Comparison of ENCODE assay signal across 15 mouse cellular contexts in the genomic region with DNA sequence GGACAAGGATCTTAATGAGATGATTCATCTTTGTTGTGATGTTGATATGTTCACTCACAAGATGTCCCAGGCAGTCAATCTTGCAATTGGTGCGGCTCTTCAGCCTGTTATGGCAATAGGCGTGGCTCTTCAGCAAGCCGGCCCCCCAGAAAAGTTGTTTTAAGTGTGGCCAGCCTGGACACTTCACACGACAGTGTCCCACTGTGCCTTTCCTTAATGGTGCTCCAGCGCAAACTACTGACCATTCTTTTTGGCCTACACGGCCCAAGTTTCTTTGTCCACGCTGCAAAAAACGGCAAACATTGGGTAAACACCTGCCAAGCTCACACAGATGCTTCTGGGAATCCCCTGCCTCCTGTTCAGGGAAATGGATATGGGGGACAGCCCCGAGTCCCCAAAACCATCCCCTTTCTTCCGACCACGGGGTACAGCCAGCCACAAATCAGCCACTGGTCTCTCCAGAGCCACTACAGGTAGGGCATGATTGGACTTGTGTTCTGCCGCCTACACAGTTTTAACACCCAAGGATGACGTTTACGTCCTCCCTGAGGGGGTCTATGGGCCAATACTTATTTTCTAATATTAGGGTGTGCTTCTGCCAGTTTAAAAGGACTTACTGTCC.
DNase-seq lines count a peak whose midpoint lies in the region; ATAC-seq and TF ChIP-seq lines count a peak whose summit lies in the region.
"Had no signal": no experiment of that assay in that cellular context is flagged by ENCODE, and none has a peak within 500 bp of the region (broad histone marks: within the 10 kb centered on the region; RNA-seq: fewer than 3 reads in every experiment).

No protein-coding gene starts in this region.

- WGBS in intestine, postnatal 0 days, result 80% methylated on average over 14 of the region's 14 CpGs

- dilution Hi-C loops in CH12.LX (cut with MboI; ENCODE audit: extremely low pct_ligation_motif_present, extremely low pct_unique_long_range_greater_than_20kb, low sequenced_read_pairs), result no loop called here

- peak; percentile 53 for DNase-seq in heart, adult 11 months
- DNase-seq in heart, postnatal 25 days (ENCODE audit: low spot score), result no peak
- DNase-seq in CH12.LX (ENCODE audit: extremely low read depth) (peak; percentile 79), adipocyte (ENCODE audit: low spot score) (peak; percentile 1)

- no peak for TF ChIP-seq POLR2A in CH12.LX (IDR thresholded peaks at IDR 0.05; ENCODE audit: low read depth, low read length)

- H3K9me3 ChIP-seq in CH12.LX (replicated peaks; ENCODE audit: low read length), result no peaks in the 10 kb centered on the region
- H3K9me3 ChIP-seq in intestine, postnatal 0 days (ENCODE audit: control insufficient read depth), result no peaks in the 10 kb centered on the region
- H3K9me3 ChIP-seq: embryonic facial prominence, embryonic 12.5 days; embryonic facial prominence, embryonic 15.5 days; forebrain, embryonic 15.5 days; heart, embryonic 13.5 days; hindbrain, embryonic 13.5 days; intestine, embryonic 15.5 days had no signal

- intact Hi-C loops in heart, postnatal 25 days (cut with DNase I), result no loop called here

- TF ChIP-seq EP300 in CH12.LX (IDR thresholded peaks at IDR 0.05; ENCODE audit: low read length), result peak; percentile 81

- TF ChIP-seq CTCF in CH12.LX (conservative IDR thresholded peaks at IDR 0.05 in 1 of 2, IDR thresholded peaks at IDR 0.05 in 1 of 2; ENCODE audit: low read depth in 2 of 2, low read length in 2 of 2), result no peak
- no peak for TF ChIP-seq CTCF in intestine, postnatal 0 days (IDR thresholded peaks at IDR 0.05; ENCODE audit: low read depth)

- no peaks in the 10 kb centered on the region for H3K79me2 ChIP-seq in CH12.LX (replicated peaks; ENCODE audit: control insufficient read depth, extremely low read depth, insufficient read depth, poor library complexity, severe bottlenecking)

- H3K9ac ChIP-seq in CH12.LX (ENCODE audit: insufficient read depth, low read depth), result no peak overlapping the region; the same call in 1 of the 2 replicates
- H3K9ac ChIP-seq in intestine, postnatal 0 days (ENCODE audit: low read depth, low read length), result no peak overlapping the region
- H3K9ac ChIP-seq: embryonic facial prominence, embryonic 12.5 days; embryonic facial prominence, embryonic 15.5 days; forebrain, embryonic 12.5 days; forebrain, embryonic 15.5 days; hindbrain, embryonic 13.5 days; intestine, embryonic 15.5 days had no signal

- no peak for ATAC-seq in intestine, postnatal 0 days
- ATAC-seq in megakaryocyte-erythroid progenitor cell, adult 5-6 weeks (replicated peaks; ENCODE audit: low FRiP score, low TSS enrichment, poor library complexity, severe bottlenecking), result no peak
- ATAC-seq: activated CD4-positive, CD25-positive, alpha-beta regulatory T cell, adult 4 months; forebrain, embryonic 15.5 days had no signal

- in situ Hi-C loops in CH12.LX (cut with MboI; ENCODE audit: low pct_ligation_motif_present, low pct_unique_long_range_greater_than_20kb, low sequenced_read_pairs), result loop anchor here (5.0 to 25.0 kb wide), 2 partner anchors 196 to 651 kb away; no protein-coding TSS in a partner anchor

- H3K4me1 ChIP-seq in CH12.LX (ENCODE audit: control insufficient read depth in 1 of 2, insufficient read depth in 2 of 2), result peaks cover 0 to 17% of the 10 kb centered on the region in 2 experiments; a peak in 3 of 4 replicates
- H3K4me1 ChIP-seq in intestine, postnatal 0 days (replicated peaks; ENCODE audit: control insufficient read depth, insufficient read depth, low read length), result no peaks in the 10 kb centered on the region
- H3K4me1 ChIP-seq: embryonic facial prominence, embryonic 12.5 days; embryonic facial prominence, embryonic 15.5 days; forebrain, embryonic 12.5 days; forebrain, embryonic 15.5 days; heart, embryonic 13.5 days; hindbrain, embryonic 10.5 days; hindbrain, embryonic 13.5 days; intestine, embryonic 15.5 days had no signal

- H3K36me3 ChIP-seq in CH12.LX (replicated peaks in 1 of 2; ENCODE audit: control insufficient read depth in 1 of 2, insufficient read depth in 1 of 2, low read length in 1 of 2), result no peaks in the 10 kb centered on the region
- H3K36me3 ChIP-seq in intestine, postnatal 0 days (ENCODE audit: control insufficient read depth, insufficient read depth), result no peaks in the 10 kb centered on the region
- H3K36me3 ChIP-seq: embryonic facial prominence, embryonic 12.5 days; embryonic facial prominence, embryonic 15.5 days; forebrain, embryonic 12.5 days; forebrain, embryonic 15.5 days; heart, embryonic 13.5 days; hindbrain, embryonic 10.5 days; hindbrain, embryonic 13.5 days; intestine, embryonic 15.5 days had no signal

- peak overlapping the region; percentile 34; the same call in 1 of the 2 replicates for H3K27ac ChIP-seq in CH12.LX (ENCODE audit: insufficient read depth, low read depth)
- H3K27ac ChIP-seq in intestine, postnatal 0 days (ENCODE audit: low read depth, low read length), result no peak overlapping the region
- H3K27ac ChIP-seq: embryonic facial prominence, embryonic 12.5 days; embryonic facial prominence, embryonic 15.5 days; forebrain, embryonic 12.5 days; forebrain, embryonic 15.5 days; heart, embryonic 13.5 days; hindbrain, embryonic 10.5 days; hindbrain, embryonic 13.5 days had no signal

- H3K4me2 ChIP-seq in CH12.LX (ENCODE audit: insufficient read depth, low read depth, poor library complexity, severe bottlenecking), result peak overlapping the region; percentile 80
- no peak overlapping the region for H3K4me2 ChIP-seq in intestine, postnatal 0 days (replicated peaks; ENCODE audit: low read depth)
- H3K4me2 ChIP-seq: forebrain, embryonic 12.5 days; forebrain, embryonic 15.5 days; hindbrain, embryonic 13.5 days had no signal

- H3K4me3 ChIP-seq in CH12.LX (replicated peaks in 1 of 3; ENCODE audit: low read depth in 2 of 3, low read length in 2 of 3, poor library complexity in 1 of 3), result peak overlapping the region in 1 of 3 experiments; percentile 51
- no peak overlapping the region for H3K4me3 ChIP-seq in intestine, postnatal 0 days (ENCODE audit: low read depth, low read length)
- H3K4me3 ChIP-seq: embryonic facial prominence, embryonic 12.5 days; forebrain, embryonic 12.5 days; forebrain, embryonic 15.5 days; hindbrain, embryonic 10.5 days; hindbrain, embryonic 13.5 days had no signal

- TF ChIP-seq RAD21 in CH12.LX (IDR thresholded peaks at IDR 0.05; ENCODE audit: low read depth, low read length), result no peak; the same call in 1 of the 2 replicates

- no peaks in the 10 kb centered on the region for H3K27me3 ChIP-seq in CH12.LX (replicated peaks)
- H3K27me3 ChIP-seq in intestine, postnatal 0 days (replicated peaks; ENCODE audit: control insufficient read depth, insufficient read depth, low read length), result no peaks in the 10 kb centered on the region
- H3K27me3 ChIP-seq: embryonic facial prominence, embryonic 12.5 days; embryonic facial prominence, embryonic 15.5 days; forebrain, embryonic 12.5 days; forebrain, embryonic 15.5 days; heart, embryonic 13.5 days; hindbrain, embryonic 13.5 days; intestine, embryonic 15.5 days had no signal

TF ChIP-seq in CH12.LX, 34 proteins besides CTCF, POLR2A, EP300 and RAD21 (continues in another document):
- TF ChIP-seq MAFK (IDR thresholded peaks at IDR 0.05; ENCODE audit: insufficient replicate concordance, low read length), result no peak
- 0 out of 2 replicates have a peak, but pooled peaks have one; percentile 49 for TF ChIP-seq ZNF384 (IDR thresholded peaks at IDR 0.05; ENCODE audit: low read depth, low read length)
- TF ChIP-seq USF1 (IDR thresholded peaks at IDR 0.05; ENCODE audit: low read depth, low read length), result peak; percentile 49
- TF ChIP-seq E2F4 (IDR thresholded peaks at IDR 0.05; ENCODE audit: insufficient replicate concordance, low read depth, low read length), result no peak
- TF ChIP-seq JUND (conservative IDR thresholded peaks at IDR 0.05; ENCODE audit: low read depth, low read length), result no peak
- no peak for TF ChIP-seq SIN3A (IDR thresholded peaks at IDR 0.05; ENCODE audit: low read length)
- TF ChIP-seq USF2 (conservative IDR thresholded peaks at IDR 0.05; ENCODE audit: low read depth, low read length), result no peak
- peak; percentile 76 for TF ChIP-seq MEF2A (IDR thresholded peaks at IDR 0.05; ENCODE audit: borderline replicate concordance, low read depth, low read length)
- no peak for TF ChIP-seq GABPA (IDR thresholded peaks at IDR 0.05; ENCODE audit: insufficient replicate concordance, low read depth, low read length)
- no peak for TF ChIP-seq MYC (IDR thresholded peaks at IDR 0.05; ENCODE audit: low read depth, low read length)
- no peak for TF ChIP-seq PAX5 (IDR thresholded peaks at IDR 0.05; ENCODE audit: low read length)
- no peak for TF ChIP-seq NELFE (IDR thresholded peaks at IDR 0.05; ENCODE audit: low read depth, low read length)
- no peak for TF ChIP-seq ZC3H11A (IDR thresholded peaks at IDR 0.05; ENCODE audit: low read depth, low read length)
- TF ChIP-seq CHD2 (IDR thresholded peaks at IDR 0.05; ENCODE audit: low read length), result no peak
- TF ChIP-seq IRF4 (IDR thresholded peaks at IDR 0.05; ENCODE audit: low read depth, low read length), result peak; percentile 64; the same call in 1 of the 2 replicates
- TF ChIP-seq HCFC1 (IDR thresholded peaks at IDR 0.05; ENCODE audit: low read depth, low read length), result no peak
- no peak for TF ChIP-seq POLR2AphosphoS2 (IDR thresholded peaks at IDR 0.05; ENCODE audit: low read depth, low read length)
- TF ChIP-seq SMC3 (IDR thresholded peaks at IDR 0.05; ENCODE audit: low read depth, low read length), result no peak
- TF ChIP-seq BHLHE40 (IDR thresholded peaks at IDR 0.05; ENCODE audit: low read depth, low read length), result peak; percentile 33; the same call in 1 of the 2 replicates
- peak; percentile 96; the same call in 1 of the 2 replicates for TF ChIP-seq CHD1 (IDR thresholded peaks at IDR 0.05; ENCODE audit: low read depth, low read length)
- no peak for TF ChIP-seq KAT2A (IDR thresholded peaks at IDR 0.05; ENCODE audit: insufficient replicate concordance, low read length)
- TF ChIP-seq ZMIZ1 (IDR thresholded peaks at IDR 0.05; ENCODE audit: low read depth, low read length), result no peak
- no peak for TF ChIP-seq TBP (conservative IDR thresholded peaks at IDR 0.05; ENCODE audit: low read depth, low read length)
- TF ChIP-seq ELF1 (IDR thresholded peaks at IDR 0.05; ENCODE audit: low read depth, low read length), result peak; percentile 57; the same call in 1 of the 2 replicates
- TF ChIP-seq JUN (IDR thresholded peaks at IDR 0.05; ENCODE audit: insufficient read depth, low read depth, low read length), result no peak
- TF ChIP-seq ZKSCAN1 (IDR thresholded peaks at IDR 0.05; ENCODE audit: borderline replicate concordance, low read depth, low read length), result no peak
- peak; percentile 52 for TF ChIP-seq ETS1 (conservative IDR thresholded peaks at IDR 0.05; ENCODE audit: low read depth, low read length)
- TF ChIP-seq UBTF (IDR thresholded peaks at IDR 0.05; ENCODE audit: low read depth, low read length), result no peak
- TF ChIP-seq MAZ (IDR thresholded peaks at IDR 0.05; ENCODE audit: low read depth, low read length), result 0 out of 2 replicates have a peak, but pooled peaks have one; percentile 28
